Mouse (Mus musculus): Measurements from ENCODE around the gene Gm45717.
A peak's percentile ranks its signal among the peaks of the same experiment; 100 is the strongest.
"Not testable (repeated sequence)": the region's sequence is repeated elsewhere in the genome, so short reads cannot be mapped to it uniquely, and the experiment has no call there.

Gm45717 gene

DNA sequence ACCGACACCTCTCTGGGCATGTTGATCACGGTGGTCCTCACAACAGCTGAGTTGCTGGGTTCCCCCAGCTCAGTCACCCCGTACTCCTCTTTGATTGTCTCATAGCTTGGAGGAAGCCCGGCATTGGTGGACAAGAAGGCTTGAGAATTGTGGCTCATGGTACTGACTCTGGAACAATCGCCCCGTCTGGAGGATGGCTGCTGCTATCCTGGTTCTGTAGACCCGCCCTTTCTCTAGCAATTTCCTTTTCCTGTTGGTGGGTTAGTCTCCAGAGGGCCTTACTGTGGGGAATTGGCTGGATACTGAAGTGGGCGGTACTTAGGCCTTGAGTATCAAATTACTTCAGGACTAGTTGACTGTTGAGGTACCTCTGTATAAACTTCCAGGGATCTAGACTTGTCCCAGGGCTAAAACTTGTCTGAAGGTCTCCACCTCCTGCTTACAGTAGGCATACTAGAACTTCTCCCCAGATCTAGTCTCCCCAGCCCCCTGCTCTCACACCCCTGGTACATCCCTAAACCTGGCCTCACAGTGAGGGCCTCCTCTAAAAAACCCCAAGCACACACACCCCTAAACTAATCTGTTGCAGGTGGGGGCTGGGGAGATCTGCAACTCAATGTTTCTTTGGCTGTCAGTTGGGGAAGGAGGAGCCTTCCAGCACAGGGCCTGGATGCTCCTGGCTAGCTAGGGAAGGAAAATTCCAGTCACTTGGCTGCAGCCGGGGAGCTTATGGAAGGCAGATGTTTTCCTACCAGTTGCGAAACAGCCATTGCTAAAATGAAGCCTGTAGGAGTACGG, at the start of gene Gm45717, which contains the start of gene Ifitm2:
Gm45717 (minus strand) TSS at position 180 of the 798 bp plus-strand sequence.
Ifitm2 (minus strand) TSS at position 230 of the 798 bp plus-strand sequence.
- peak in 1 of 2 experiments; percentile 67 for DNase-seq (ENCODE audit: low spot score in 2 of 2)

DNA sequence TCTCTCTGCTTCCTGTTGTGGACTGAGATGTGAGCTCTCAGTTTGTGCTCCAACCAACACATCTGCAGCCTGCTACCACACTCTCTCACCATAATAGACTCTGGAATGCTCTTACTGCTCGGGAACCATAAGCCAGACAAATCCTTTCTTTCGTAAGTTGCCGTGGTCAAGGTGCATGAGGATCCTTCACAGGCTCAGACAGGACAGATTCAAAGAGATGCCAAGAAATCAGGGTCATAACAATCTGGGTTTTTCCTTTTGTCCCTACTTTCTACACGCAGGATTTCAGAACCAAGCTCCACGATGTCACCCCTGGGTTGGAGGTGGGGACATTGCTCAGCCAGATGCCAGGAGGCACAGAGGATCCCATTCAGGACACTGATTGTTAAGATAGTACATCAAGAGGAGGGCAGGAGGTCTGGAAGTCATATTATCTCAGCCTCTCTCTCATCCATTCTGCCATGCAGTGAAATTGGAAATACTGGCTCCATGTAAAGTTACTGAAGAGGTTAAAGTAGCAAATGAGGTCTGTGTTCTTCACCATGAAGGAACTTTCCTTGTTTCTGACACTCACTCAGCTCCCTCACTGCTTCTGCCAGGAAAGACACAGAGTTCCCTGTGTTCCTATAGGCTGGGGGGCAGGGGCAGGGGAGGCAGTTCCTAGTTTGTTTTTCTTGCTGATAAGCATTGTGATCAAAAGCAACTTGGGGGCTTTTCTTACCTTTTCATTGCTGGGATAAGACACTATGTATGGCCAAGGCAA, 47.7 kb upstream of the Gm45717 start:
- DNase-seq (ENCODE audit: low spot score in 2 of 2): no peak

DNA sequence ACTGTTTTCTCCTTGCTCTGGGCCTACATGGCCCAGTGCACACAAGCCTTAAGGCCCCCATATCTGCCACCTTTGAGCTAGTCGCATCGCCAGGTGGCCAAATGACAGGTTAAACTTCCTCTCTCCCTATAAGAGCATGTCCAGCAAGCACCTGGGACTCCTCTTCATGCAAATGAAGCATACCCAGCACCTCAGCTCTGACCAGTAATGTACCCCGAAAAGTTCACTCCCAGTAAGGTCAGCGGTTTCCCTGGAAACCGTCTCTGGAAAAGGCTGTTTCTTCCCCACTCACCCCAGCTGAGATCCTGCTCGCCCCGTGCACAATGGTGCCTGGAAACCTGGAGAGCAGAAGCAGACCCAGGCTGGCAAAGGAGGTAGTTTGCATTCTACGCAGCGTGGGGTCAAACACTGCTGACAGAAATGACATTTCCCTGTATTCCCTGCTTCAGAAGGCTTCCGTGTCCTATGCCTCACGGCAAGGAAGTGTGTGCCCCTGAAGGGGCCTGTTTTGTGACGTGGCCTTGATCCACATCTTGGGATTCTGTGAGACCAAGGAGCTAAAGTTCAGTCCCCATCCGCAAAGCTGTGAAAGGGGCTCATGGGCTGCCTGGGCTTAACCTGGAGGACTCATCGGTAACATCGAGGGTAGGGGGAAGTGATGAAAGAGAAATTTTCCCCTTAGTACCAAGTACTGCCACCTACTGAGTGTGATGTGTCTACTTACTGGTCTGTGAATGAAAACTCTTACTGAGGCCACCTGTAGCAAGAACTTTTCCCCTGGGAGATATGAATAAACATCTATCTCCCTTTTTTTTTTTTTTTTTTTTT, 45.4 kb upstream of the Gm45717 start:
- DNase-seq (ENCODE audit: low spot score in 2 of 2): no peak

DNA sequence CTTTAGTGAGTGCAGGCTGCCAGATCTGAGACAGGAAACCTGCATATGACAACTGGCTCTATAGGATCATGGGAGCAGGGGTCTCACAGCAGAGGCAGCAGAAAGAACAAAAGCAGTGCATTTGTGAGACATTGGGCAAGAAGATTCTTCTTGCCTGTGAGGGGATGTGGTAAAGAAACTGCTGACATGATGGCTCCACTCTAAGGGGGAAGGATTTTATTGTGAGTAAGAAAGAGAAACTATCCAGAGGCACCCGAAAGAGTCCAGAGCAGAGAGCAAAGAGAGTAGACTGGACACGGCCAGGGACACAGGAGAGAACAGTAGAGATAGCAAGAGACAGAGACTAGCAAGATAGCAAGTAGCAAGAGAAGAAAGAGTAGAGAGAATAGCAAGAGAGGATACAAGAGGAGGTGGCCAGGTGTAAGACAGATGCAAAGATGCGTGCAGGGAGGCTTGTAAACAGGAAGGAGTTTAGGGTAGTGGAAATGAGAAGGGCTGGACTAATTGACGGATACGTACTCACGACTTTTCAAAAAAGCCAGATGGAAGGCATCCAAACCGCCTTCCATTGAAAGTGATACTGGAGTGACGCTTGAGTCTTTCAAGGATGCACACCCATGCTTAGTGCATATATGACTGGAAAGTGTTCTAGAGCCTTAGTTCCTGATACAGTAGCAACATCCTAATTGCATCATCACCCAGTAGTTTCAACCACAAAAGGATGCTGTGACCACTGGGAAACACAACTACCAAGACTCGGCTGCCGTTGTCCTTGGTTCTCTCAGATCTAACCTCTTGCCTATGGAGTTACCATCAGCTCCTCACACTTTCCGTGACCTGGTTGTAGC, 43.3 kb upstream of the Gm45717 start:
- DNase-seq (ENCODE audit: low spot score in 2 of 2): no peak

DNA sequence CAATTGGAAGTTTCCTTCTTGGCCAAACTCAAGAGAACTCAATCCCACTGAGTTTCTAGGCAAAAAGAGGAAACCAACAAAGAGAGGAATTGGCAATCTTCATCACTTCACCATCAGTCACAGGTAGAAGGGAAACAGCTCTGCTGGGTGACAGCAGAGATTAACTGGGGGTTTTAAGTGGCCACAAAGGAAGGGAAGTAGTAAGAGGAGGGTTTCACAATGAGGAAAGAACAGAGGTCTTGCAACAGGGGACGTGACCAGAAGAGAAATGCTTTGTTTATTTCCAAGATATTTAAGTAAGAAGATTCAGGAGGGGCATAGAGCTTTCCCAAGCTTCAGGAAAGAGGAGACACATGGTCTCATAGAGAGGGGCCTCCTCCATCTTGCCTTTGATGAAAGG, 42.1 kb upstream of the Gm45717 start:
- no peak for DNase-seq (ENCODE audit: low spot score in 2 of 2)

DNA sequence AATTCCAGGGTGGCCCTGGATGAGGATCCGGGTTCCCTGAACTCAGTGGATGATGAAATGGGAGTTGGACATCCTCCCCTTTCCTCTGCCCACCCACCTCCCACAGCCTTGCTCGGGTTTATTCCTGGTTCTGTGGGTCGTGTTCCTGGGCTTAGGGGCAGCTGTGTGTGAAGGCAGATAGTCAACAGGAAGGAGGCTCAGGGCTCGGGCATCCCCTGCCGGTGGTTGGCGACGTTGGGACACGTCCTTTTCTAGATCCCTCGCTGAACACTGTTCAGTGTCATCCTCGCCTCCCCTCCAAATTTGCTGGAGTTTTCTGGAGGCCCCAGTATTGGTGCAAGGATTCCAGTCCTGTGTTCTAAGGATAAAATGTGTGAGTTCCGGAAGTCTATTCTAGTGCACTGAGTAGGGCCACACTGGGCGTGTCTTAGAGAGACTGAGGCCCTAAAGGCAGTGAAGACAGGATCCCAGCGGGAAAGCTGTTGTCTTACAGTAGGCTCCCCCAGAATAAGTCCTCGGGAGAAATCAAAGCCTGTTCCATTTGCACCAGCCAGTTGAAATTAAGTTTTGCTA, 35.5 kb upstream of the Gm45717 start:
- no peak for DNase-seq (ENCODE audit: low spot score in 2 of 2)

DNA sequence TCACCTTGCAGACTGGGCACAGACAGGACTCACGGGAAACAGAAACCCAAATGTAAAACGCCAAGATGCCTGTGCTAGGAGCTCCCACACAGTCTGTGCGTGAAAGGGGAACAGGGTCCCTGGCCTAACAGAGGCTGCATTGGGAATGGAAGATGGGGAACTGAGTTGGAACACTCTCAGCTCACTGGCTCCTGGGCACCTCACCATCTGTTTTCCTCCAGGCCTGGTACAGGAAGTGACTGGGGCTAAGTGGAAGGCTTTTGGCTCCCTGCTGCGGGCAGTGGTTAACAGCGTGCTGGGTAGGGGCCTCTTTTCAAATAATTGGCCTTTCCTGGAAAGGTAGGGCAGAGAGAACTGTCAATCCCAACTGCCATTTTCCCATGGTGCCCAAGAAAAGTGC, 34.9 kb upstream of the Gm45717 start:
- no peak for DNase-seq (ENCODE audit: low spot score in 2 of 2)

DNA sequence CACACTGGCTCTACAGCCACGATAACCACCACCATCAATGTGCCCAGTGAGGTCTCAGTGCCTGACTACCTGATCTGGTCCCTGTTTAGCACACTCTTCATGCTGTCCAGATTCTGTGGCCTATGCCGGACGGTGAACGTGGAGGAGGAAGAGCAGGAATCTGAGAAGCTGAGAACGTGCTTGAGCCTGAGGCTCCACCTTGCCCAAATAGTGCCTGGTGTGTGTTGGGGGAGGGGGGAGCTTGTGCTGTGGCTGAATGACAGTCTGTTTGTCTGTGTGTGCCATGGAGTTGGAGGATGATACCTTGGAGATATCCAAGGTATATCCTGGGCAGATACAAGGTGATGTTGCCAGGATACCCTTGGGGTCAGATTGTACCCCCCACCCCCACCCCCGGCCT, 34.4 kb upstream of the Gm45717 start:
- DNase-seq (ENCODE audit: low spot score in 2 of 2): no peak

DNA sequence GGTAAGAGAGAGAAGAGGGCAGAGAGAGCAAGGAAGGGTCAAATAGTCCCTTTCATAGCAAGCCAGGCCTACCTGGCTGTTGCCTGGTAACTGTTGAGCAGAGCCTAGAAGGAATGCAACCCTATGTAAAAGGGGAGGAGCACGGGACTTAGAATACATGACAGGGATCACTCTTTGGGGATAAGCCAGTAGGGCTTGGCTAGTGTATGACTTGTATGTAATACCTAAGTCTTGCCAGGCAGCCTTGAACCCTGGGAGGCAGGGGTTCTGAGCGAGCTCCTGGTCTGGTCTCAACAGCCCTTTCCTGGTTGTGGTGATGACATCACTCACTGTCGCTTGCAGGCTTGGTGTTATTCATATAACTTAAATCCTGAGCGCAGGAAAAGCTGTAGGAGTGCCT, 33.3 kb upstream of the Gm45717 start:
- DNase-seq (ENCODE audit: low spot score in 2 of 2): no peak

DNA sequence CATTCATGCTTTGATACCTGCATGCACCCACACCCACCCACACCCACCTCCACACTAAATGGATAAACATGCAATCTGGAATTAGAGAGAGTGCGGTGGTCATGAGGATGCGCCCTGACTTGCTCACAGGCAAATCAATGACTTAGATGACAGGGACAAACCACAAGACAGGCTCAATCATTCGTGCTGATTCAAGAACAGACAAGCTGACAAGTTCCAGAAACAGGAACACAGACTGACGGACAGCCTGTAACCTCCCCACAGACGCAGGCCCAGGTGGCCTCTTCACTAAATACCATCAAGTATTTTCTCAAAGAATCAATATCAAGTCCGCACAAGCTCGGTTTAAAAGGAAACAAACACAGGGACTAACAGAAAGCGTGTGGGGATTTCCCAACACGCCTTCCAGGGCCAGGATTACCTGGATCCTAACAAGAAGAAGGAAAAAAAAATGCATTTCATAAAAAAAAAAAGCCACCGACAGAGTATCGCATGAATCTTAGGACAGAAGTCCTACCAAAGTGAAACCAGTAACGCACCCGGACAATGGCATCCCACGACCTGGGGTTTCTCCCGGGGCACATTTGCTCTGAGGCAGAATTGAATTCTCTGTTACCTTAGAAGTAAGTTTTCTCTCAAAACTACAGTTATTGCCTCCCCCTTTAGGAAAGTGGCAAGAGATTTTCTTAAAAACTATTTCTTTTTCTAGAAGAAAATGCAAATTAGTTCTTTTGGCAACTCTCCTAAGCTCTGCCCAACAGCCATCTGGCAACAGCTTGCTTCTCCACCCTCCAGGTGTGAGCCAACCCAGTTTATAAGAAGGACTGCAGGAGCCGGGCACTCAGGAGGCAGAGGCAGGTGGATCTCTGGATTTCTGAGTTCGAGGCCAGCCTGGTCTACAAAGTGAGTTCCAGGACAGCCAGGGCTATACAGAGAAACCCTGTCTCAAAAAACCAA, 31.7 kb upstream of the Gm45717 start:
- DNase-seq (ENCODE audit: low spot score in 2 of 2): no peak

DNA sequence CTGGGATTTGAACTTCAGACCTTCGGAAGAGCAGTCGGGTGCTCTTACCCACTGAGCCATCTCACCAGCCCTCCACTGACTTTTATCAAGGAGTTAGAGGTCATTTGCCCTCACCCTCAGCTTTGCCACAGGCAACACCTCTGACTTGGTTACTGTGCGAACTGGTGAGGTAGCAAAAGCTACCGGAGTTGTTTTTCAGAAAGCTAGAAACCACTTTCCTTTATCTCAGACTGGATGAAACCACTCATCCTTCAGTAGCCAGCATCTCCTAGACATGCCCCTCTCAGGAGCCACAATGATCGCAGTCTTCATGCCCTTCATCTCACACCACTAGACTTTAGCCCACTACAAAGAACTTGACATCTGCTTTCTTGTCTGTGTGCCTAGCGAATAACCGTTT, 27.2 kb upstream of the Gm45717 start:
- DNase-seq (ENCODE audit: low spot score in 2 of 2): no peak

DNA sequence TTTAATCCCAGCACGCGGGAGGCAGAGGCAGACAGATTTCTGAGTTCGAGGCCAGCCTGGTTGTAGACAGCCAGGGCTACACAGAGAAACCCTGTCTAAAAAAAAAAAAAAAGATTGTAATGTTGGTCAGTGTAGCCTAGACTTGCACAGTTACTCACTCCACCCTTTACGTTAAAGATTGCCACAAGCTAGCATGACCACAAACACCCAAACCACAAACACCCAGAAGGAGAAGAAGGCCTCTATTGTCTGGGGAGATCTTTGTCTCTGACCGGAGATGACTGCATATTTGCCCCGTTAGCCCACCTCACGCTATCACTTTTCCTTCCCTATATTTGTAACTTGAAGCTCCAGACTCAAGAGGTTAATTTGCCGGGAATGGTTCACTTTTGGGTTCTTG, 26.0 kb upstream of the Gm45717 start:
- DNase-seq (ENCODE audit: low spot score in 2 of 2): no peak

DNA sequence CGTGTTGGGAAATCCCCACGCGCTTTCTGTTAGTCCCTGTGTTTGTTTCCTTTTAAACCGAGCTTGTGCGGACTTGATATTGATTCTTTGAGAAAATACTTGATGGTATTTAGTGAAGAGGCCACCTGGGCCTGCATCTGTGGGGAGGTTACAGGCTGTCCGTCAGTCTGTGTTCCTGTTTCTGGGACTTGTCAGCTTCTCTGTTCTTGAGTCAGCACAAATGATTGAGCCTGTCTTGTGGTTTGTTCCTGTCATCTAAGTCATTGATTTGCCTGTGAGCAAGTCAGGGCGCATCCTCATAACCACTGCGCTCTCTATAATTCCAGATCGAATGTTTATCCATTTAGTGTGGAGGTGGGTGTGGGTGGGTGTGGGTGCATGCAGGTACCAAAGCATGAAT, 21.0 kb upstream of the Gm45717 start:
- not testable (repeated sequence) for DNase-seq (ENCODE audit: low spot score in 2 of 2)

DNA sequence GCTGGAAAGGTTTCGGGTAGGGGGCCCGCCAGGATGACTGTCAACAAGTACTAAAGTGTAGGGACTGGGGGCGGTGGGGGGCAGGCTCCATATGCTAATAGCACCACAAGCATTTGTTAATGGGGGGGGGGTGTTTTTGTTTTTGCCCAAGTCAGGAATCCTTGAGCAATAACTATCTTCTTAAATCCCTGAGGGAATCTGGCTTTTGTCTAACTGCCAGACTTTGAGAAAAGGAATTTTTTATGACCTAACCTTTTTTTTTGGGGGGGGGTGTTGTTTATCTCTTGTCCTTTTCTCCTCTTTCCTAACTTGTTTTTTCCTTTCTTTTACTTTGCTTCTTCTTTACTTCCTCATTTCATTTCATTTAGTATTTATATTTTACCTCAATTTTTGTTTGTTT, 19.7 kb upstream of the Gm45717 start:
- no peak for DNase-seq (ENCODE audit: low spot score in 2 of 2)

DNA sequence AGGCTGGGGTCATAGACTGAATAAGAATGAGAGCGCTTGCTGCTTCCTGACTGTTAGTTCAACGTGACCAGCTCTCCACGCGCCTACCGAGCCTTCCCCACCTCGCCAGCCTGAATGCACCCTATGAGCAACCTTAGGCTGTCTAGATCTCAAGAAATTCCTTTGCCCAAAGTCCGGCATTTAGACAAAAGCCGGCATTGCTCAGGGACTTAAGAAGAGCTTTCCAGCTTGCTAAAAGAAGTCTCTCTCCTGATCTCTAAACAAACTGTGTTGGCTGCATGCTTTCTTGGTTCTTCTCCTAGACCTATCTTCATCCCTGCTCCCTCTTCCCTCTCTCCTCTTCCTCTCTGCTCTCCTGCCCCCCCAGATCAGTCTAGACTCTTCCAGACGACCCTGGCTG, 19.2 kb upstream of the Gm45717 start:
- no peak for DNase-seq (ENCODE audit: low spot score in 2 of 2)

DNA sequence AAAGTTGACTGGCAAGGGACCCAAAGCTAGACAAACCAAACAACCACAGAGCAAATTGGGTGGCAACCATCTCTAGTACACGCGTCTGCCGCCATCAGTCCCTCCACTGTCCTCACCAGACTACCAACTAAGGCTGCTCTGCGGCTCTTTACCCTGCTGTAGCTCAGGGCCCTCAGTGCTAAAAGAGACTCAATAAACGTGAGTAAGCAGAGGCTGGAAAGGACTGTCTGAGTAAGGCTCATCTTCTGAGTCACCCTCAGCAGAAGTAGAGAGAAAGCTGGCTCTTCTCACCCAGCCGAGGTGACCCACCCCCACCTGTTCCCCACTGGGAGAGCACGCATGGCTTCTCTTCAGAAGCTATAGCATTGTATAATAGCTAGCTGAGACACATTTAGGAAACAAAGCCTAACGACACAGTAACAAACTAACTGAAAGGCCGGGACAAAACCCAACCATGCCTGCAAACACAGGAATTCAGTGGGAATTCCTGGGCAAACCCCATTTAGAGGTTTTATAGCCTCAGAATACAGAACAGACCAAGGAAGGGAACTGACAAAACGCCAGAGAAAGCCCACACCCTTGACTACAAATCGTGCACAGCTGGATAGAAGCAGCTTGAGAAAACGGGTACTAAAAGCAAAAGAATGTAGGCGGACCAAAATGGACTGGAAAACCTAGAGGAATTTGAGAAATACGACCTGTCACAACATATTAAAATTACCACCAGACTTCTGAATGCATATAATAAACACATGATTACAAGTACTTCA, 17.8 kb upstream of the Gm45717 start:
- DNase-seq (ENCODE audit: low spot score in 2 of 2): no peak

DNA sequence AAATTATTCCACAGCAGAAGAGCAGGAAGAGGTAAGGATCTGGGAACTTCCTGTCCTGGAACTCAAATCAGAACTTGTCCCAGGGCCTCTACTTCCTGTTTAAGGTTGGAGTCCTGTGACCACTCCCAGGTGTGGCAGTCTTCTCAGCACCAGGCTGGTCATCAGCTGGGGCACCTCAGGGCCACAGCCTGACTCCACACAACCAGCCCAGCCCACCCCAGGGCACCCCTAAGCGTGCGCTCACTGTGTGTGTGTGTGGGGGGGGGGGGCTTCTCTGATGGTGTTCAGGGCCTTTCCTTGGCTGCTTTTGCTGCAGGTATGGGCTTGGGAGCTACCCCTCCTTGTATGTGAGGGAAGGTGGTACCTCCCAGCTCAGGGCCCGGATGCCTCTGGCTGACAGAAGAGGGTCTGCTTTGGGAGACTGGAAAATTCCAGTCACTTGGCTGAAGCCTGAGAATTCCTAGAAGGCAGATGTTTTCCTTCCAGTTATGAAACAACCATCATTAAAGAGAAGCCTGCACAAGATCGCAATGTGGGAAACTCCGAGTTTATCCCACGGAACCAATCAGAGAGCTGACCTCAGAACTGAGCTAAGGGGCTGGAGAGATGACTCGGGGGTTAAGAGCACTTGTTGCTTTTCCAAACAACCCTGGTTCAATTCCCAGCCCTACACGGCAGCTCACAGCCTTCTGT, 15.9 kb upstream of the Gm45717 start:
- peak in 1 of 2 experiments; percentile 53 for DNase-seq (ENCODE audit: low spot score in 2 of 2)

DNA sequence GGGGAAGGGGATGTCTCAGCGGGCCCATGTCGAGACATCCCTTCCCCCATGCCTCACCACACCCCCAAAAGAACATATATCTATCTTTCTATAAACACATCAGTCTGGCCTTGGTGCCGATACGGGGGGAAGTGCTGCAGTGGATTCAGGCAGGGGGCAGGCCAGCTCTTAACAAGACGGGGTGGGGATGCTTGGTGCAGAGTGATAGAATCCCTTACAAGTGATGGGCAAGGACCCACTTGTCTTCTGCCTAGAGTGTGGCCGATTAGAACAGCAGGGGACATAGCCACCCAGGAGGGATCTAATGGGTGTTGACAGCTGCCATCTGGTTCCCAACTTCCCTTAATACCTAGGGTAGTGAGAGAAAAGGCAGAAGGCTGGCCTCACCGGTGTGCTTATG, 15.2 kb upstream of the Gm45717 start:
- DNase-seq (ENCODE audit: low spot score in 2 of 2): peak in 1 of 2 experiments; percentile 56
